Mouse (Mus musculus) MEL (cell line): Measurements from ENCODE around the gene Pex14. TPM values are rescaled to one million over a fixed set of nuclear protein-coding genes. Genes with fewer than 3 reads are reported as not detected.
A peak's percentile ranks its signal among the peaks of the same experiment; 100 is the strongest.

Experiments used
- DNase-seq: peaks from one replicate; pipeline ENCODE4 v3.0.0; 2011; ENCODE audit warnings: low read depth, low spot score
- H3K27ac ChIP-seq: 2 replicates; pipeline ENCODE4 v1.5.1; 2012; ENCODE audit warnings: low read depth, mild to moderate bottlenecking, control low read depth, low read length, moderate library complexity; ENCODE audit not compliant: control insufficient read depth
- H3K27me3 ChIP-seq, 2 experiments: fragments of 150-350 bp in 1 of 2; sonication (generic) in 1 of 2; 2 replicates each; pipeline ENCODE4 v1.6.1; 2012; ENCODE audit warnings: low read length in 2 of 2, mild to moderate bottlenecking in 2 of 2, improper control_type of control experiment in 1 of 2, moderate library complexity in 1 of 2; ENCODE audit not compliant: insufficient read depth in 2 of 2, control insufficient read depth in 1 of 2
- H3K36me3 ChIP-seq, 2 experiments: 2 replicates each; pipeline ENCODE4 v1.6.1; 2012 to 2014; ENCODE audit warnings: low read length in 2 of 2, improper control_type of control experiment in 1 of 2, inconsistent platforms in 1 of 2, mild to moderate bottlenecking in 1 of 2; ENCODE audit not compliant: insufficient read depth in 2 of 2, control insufficient read depth in 1 of 2
- H3K4me1 ChIP-seq, 2 experiments: fragments of 150-350 bp in 1 of 2; sonication (generic) in 1 of 2; 2 replicates each; pipeline ENCODE4 v1.6.1; 2012; ENCODE audit warnings: low read length in 2 of 2, improper control_type of control experiment in 1 of 2, mild to moderate bottlenecking in 1 of 2; ENCODE audit not compliant: insufficient read depth in 2 of 2, control insufficient read depth in 1 of 2
- H3K4me3 ChIP-seq, 2 experiments: fragments of 150-350 bp in 1 of 2; sonication (generic) in 1 of 2; 2 replicates each; pipeline ENCODE4 v1.5.1; 2012; ENCODE audit warnings: low read depth in 2 of 2, low read length in 2 of 2, mild to moderate bottlenecking in 2 of 2, moderate library complexity in 2 of 2, control low read depth in 1 of 2, improper control_type of control experiment in 1 of 2; ENCODE audit not compliant: control insufficient read depth in 1 of 2, insufficient read depth in 1 of 2
- H3K79me2 ChIP-seq: 2 replicates; pipeline ENCODE4 v1.6.1; 2012; ENCODE audit warnings: mild to moderate bottlenecking, low read length, moderate library complexity; ENCODE audit not compliant: control insufficient read depth, poor library complexity, insufficient read depth
- H3K9ac ChIP-seq: 2 replicates; pipeline ENCODE4 v1.6.1; 2012; ENCODE audit warnings: low read depth, mild to moderate bottlenecking, control low read depth, low read length, moderate library complexity; ENCODE audit not compliant: control insufficient read depth, poor library complexity, severe bottlenecking
- H3K9me3 ChIP-seq: fragments of 150-350 bp; sonication (generic); replicated peaks from 2 replicates; pipeline ENCODE4 v1.6.1; 2012; ENCODE audit warnings: mild to moderate bottlenecking, low read length, improper control_type of control experiment, moderate library complexity; ENCODE audit not compliant: insufficient read depth
- BHLHE40 ChIP-seq: IDR thresholded peaks from 2 replicates; pipeline ENCODE4 v1.6.1; 2012; ENCODE audit warnings: low read depth, mild to moderate bottlenecking, inconsistent platforms, low read length, improper control_type of control experiment, borderline replicate concordance
- CHD1 ChIP-seq: IDR thresholded peaks from 2 replicates; pipeline ENCODE4 v1.6.1; 2012; ENCODE audit warnings: low read depth, mild to moderate bottlenecking, inconsistent platforms, low read length, improper control_type of control experiment
- CHD2 ChIP-seq: IDR thresholded peaks from 2 replicates; pipeline ENCODE4 v1.6.1; 2011; ENCODE audit warnings: low read length, improper control_type of control experiment
- ETS1 ChIP-seq: IDR thresholded peaks from 2 replicates; pipeline ENCODE4 v1.6.1; 2012; ENCODE audit warnings: low read depth, mild to moderate bottlenecking, inconsistent platforms, low read length, improper control_type of control experiment, moderate library complexity
- GABPA ChIP-seq: IDR thresholded peaks from 2 replicates; pipeline ENCODE4 v1.6.1; 2012; ENCODE audit warnings: low read depth, mild to moderate bottlenecking, inconsistent platforms, low read length, improper control_type of control experiment, moderate library complexity
- HCFC1 ChIP-seq: IDR thresholded peaks from 2 replicates; pipeline ENCODE4 v1.6.1; 2012; ENCODE audit warnings: low read depth, mild to moderate bottlenecking, inconsistent platforms, low read length, improper control_type of control experiment, moderate library complexity
- JUND ChIP-seq: IDR thresholded peaks from 2 replicates; pipeline ENCODE4 v1.6.1; 2011; ENCODE audit warnings: low read depth, mild to moderate bottlenecking, improper control_type of control experiment, low read length
- KAT2A ChIP-seq: conservative IDR thresholded peaks from 2 replicates; pipeline ENCODE4 v1.6.1; 2012; ENCODE audit warnings: low read depth, low read length, improper control_type of control experiment, inconsistent platforms
- MAX ChIP-seq: IDR thresholded peaks from 2 replicates; pipeline ENCODE4 v1.6.1; 2011; ENCODE audit warnings: low read length, improper control_type of control experiment
- MEF2A ChIP-seq: IDR thresholded peaks from 2 replicates; pipeline ENCODE4 v1.6.1; 2014; ENCODE audit warnings: low read depth, mild to moderate bottlenecking, inconsistent platforms, low read length, improper control_type of control experiment; ENCODE audit not compliant: poor library complexity, insufficient replicate concordance, severe bottlenecking; ENCODE audit errors: extremely low read depth
- MYC ChIP-seq: IDR thresholded peaks from 2 replicates; pipeline ENCODE4 v1.6.1; 2011; ENCODE audit warnings: low read depth, mild to moderate bottlenecking, low read length, improper control_type of control experiment, moderate library complexity
- NELFE ChIP-seq: IDR thresholded peaks from 2 replicates; pipeline ENCODE4 v1.6.1; 2011; ENCODE audit warnings: low read depth, low read length, improper control_type of control experiment
- POLR2AphosphoS2 ChIP-seq: IDR thresholded peaks from 2 replicates; pipeline ENCODE4 v1.6.1; 2011; ENCODE audit warnings: low read length, improper control_type of control experiment
- POLR2AphosphoS5 ChIP-seq: IDR thresholded peaks from 2 replicates; pipeline ENCODE4 v1.6.1; 2012; ENCODE audit warnings: low read depth, borderline replicate concordance, mild to moderate bottlenecking, inconsistent platforms, low read length, moderate library complexity, mixed read lengths
- SMC3 ChIP-seq: IDR thresholded peaks from 2 replicates; pipeline ENCODE4 v1.6.1; 2011; ENCODE audit warnings: low read depth, low read length, improper control_type of control experiment
- UBTF ChIP-seq: IDR thresholded peaks from 2 replicates; pipeline ENCODE4 v1.6.1; 2012; ENCODE audit warnings: low read depth, mild to moderate bottlenecking, inconsistent platforms, low read length, improper control_type of control experiment, moderate library complexity, borderline replicate concordance; ENCODE audit not compliant: insufficient read depth
- USF1 ChIP-seq: IDR thresholded peaks from 2 replicates; pipeline ENCODE4 v1.6.1; 2014; ENCODE audit warnings: low read depth, mild to moderate bottlenecking, inconsistent platforms, low read length, improper control_type of control experiment, moderate library complexity
- USF2 ChIP-seq, 2 experiments: IDR thresholded peaks; 2 replicates each; pipeline ENCODE4 v1.6.1; 2011 to 2012; ENCODE audit warnings: improper control_type of control experiment in 2 of 2, low read length in 2 of 2, borderline replicate concordance in 1 of 2, inconsistent platforms in 1 of 2, low read depth in 1 of 2, mild to moderate bottlenecking in 1 of 2; ENCODE audit not compliant: insufficient read depth in 1 of 2
- ZC3H11A ChIP-seq: IDR thresholded peaks from 2 replicates; pipeline ENCODE4 v1.6.1; 2012; ENCODE audit warnings: low read depth, mild to moderate bottlenecking, inconsistent platforms, low read length, improper control_type of control experiment
- polyA plus RNA-seq, 2 experiments: library from polyadenylated mRNA; stranded (reverse) in 1 of 2; unstranded in 1 of 2; fragments of >175 nt in 1 of 2; fragments of >200 nt in 1 of 2; gene quantifications; 2 replicates each; pipeline versions ENCODE4 v1.2.1 to v1.2.4; 2012; ENCODE audit warnings: low replicate concordance in 2 of 2, low read depth in 1 of 2; ENCODE audit not compliant: insufficient read length in 2 of 2, insufficient read depth in 1 of 2, missing spikeins in 1 of 2
- total RNA-seq: library from RNA; depleted of rRNA; stranded (reverse); fragments of 300-350 nt; gene quantifications from 2 replicates; pipeline ENCODE4 v1.2.3, GENCODE M21; 2012

Pex14 gene
- total and polyA plus RNA-seq, 3 experiments, result 38.3 to 49.2 TPM; not detected in 1

DNA sequence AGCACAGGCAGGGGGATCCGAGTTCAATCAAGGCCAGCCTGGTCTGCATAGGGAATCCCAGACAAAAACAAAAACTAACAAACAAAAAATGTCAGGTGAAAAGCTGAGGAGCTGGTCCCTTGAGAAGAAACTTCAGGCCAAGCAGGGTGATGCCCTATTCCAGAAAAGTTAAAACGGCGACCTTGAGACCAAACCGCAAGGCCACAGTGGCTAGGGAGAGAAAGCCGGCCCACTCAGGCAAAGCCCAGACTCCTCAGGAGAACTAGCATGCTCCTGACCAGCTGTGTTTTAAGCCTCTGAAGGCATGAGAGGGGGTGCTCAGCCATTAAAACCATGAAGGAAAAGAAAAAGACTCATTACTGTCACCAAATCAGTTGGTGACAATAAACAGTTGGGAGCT lies 14.3 kb downstream of the Pex14 start:
- H3K4me3 ChIP-seq, result no peak overlapping the region
- no peak for DNase-seq
- no peaks in the 10 kb centered on the region for H3K4me1 ChIP-seq
- H3K27me3 ChIP-seq, result no peaks in the 10 kb centered on the region
- no peak overlapping the region for H3K27ac ChIP-seq
- H3K9ac ChIP-seq, result no peak overlapping the region
- no peak for TF ChIP-seq POLR2AphosphoS5
- no peak for TF ChIP-seq UBTF
- TF ChIP-seq ETS1, result no peak
- no peak for TF ChIP-seq JUND
- no peak for TF ChIP-seq BHLHE40
- no peak for TF ChIP-seq MYC
- TF ChIP-seq CHD2, result no peak
- no peak for TF ChIP-seq HCFC1
- no peak for TF ChIP-seq USF1
- TF ChIP-seq SMC3, result no peak
- TF ChIP-seq NELFE, result no peak
- no peak for TF ChIP-seq MAX
- no peak for TF ChIP-seq ZC3H11A
- TF ChIP-seq POLR2AphosphoS2, result no peak
- no peak for TF ChIP-seq CHD1
- H3K79me2 ChIP-seq, result 0 out of 2 replicates have a peak, but pooled peaks cover 4% of the 10 kb centered on the region
- H3K9me3 ChIP-seq, result no peaks in the 10 kb centered on the region
- H3K36me3 ChIP-seq, result no peaks in the 10 kb centered on the region

GRCm38 (mm10) chr4:149081528-149081927 lies 18.1 kb downstream of the Pex14 start:
- Histone ChIP-seq H3K27me3 (no peaks in the 10 kb centered on the region), H3K9me3 (no peaks in the 10 kb centered on the region), H3K9ac (no peak overlapping the region)
- TF ChIP-seq USF2 (IDR thresholded peaks at IDR 0.05; ENCODE audit: borderline replicate concordance in 1 of 2, insufficient read depth in 1 of 2, low read depth in 1 of 2, low read length in 2 of 2), result no peak
- no peak for TF ChIP-seq KAT2A
- TF ChIP-seq GABPA, result no peak
- no peak for TF ChIP-seq MEF2A
- no peak for TF ChIP-seq JUND
- no peak for TF ChIP-seq MAX
- no peak for TF ChIP-seq ETS1
- no peak for TF ChIP-seq MYC
- TF ChIP-seq USF1, result no peak
- TF ChIP-seq, all 39 proteins: peak for 0
- DNase-seq, result peak; percentile 12
- Histone ChIP-seq H3K4me1 (no peaks in the 10 kb centered on the region), H3K79me2 (peaks cover 5% of the 10 kb centered on the region; the same call in 1 of the 2 replicates), H3K4me3 (no peak overlapping the region), H3K27ac (no peak overlapping the region), H3K36me3 (no peaks in the 10 kb centered on the region)
